Mouse (Mus musculus): ENCODE results near the gene Lrch3. TPM values are rescaled to one million over a fixed set of nuclear protein-coding genes. Genes with fewer than 3 reads are reported as not detected.
"Not testable (repeated sequence)": the region's sequence is repeated elsewhere in the genome, so short reads cannot be mapped to it uniquely, and the experiment has no call there.

The Lrch3 gene
- polyA plus RNA-seq, 1 experiment, result 21.0 TPM

- no peak for DNase-seq
- 90% methylated on average over 1 of the region's 1 CpGs for WGBS
- Histone ChIP-seq H3K27ac (ENCODE audit: insufficient read depth, low read depth, low read length) (no peak overlapping the region), H3K36me3 (ENCODE audit: control insufficient read depth, insufficient read depth, low read length) (no peaks in the 10 kb centered on the region), H3K4me1 (ENCODE audit: control insufficient read depth, insufficient read depth, low read length) (no peaks in the 10 kb centered on the region), H3K27me3 (replicated peaks; ENCODE audit: control insufficient read depth, insufficient read depth, low read length) (no peaks in the 10 kb centered on the region), H3K4me3 (ENCODE audit: insufficient read depth, low read depth, low read length) (no peak overlapping the region)
- TF ChIP-seq CTCF (conservative IDR thresholded peaks at IDR 0.05; ENCODE audit: insufficient read depth, insufficient read length, low read depth, low read length) (no peak), POLR2A (IDR thresholded peaks at IDR 0.05; ENCODE audit: low read depth, low read length) (no peak)
These were observed 134.1 kb downstream of the Lrch3 start for GRCm38 (mm10) chr16:33048004-33048403.

- Histone ChIP-seq H3K4me1 (ENCODE audit: control insufficient read depth, insufficient read depth, low read length) (no peaks in the 10 kb centered on the region), H3K4me3 (ENCODE audit: insufficient read depth, low read depth, low read length) (no peak overlapping the region), H3K27me3 (replicated peaks; ENCODE audit: control insufficient read depth, insufficient read depth, low read length) (no peaks in the 10 kb centered on the region), H3K27ac (ENCODE audit: insufficient read depth, low read depth, low read length) (no peak overlapping the region), H3K36me3 (ENCODE audit: control insufficient read depth, insufficient read depth, low read length) (no peaks in the 10 kb centered on the region)
- DNase-seq, result no peak
- TF ChIP-seq CTCF (conservative IDR thresholded peaks at IDR 0.05; ENCODE audit: insufficient read depth, insufficient read length, low read depth, low read length), result no peak
- no peak for TF ChIP-seq POLR2A (IDR thresholded peaks at IDR 0.05; ENCODE audit: low read depth, low read length)
- 81% methylated on average over 2 of the region's 2 CpGs for WGBS
These were observed 134.8 kb downstream of the Lrch3 start for GRCm38 (mm10) chr16:33048686-33049085.

GRCm38 (mm10) chr16:33049809-33050208 is 135.9 kb downstream of the Lrch3 start:
- 93% methylated on average over 16 of the region's 16 CpGs for WGBS
- Histone ChIP-seq H3K4me1 (ENCODE audit: control insufficient read depth, insufficient read depth, low read length) (no peaks in the 10 kb centered on the region), H3K4me3 (ENCODE audit: insufficient read depth, low read depth, low read length) (no peak overlapping the region), H3K27ac (ENCODE audit: insufficient read depth, low read depth, low read length) (no peak overlapping the region), H3K27me3 (replicated peaks; ENCODE audit: control insufficient read depth, insufficient read depth, low read length) (no peaks in the 10 kb centered on the region), H3K36me3 (ENCODE audit: control insufficient read depth, insufficient read depth, low read length) (no peaks in the 10 kb centered on the region)
- TF ChIP-seq CTCF (conservative IDR thresholded peaks at IDR 0.05; ENCODE audit: insufficient read depth, insufficient read length, low read depth, low read length) (no peak), POLR2A (IDR thresholded peaks at IDR 0.05; ENCODE audit: low read depth, low read length) (no peak)
- no peak for DNase-seq

GRCm38 (mm10) chr16:33053141-33053540 is 139.2 kb downstream of the Lrch3 start:
- TF ChIP-seq POLR2A (IDR thresholded peaks at IDR 0.05; ENCODE audit: low read depth, low read length) (no peak), CTCF (conservative IDR thresholded peaks at IDR 0.05; ENCODE audit: insufficient read depth, insufficient read length, low read depth, low read length) (no peak)
- H3K36me3 ChIP-seq (ENCODE audit: control insufficient read depth, insufficient read depth, low read length), result no peaks in the 10 kb centered on the region
- no peak overlapping the region for H3K4me3 ChIP-seq (ENCODE audit: insufficient read depth, low read depth, low read length)
- peaks cover 2% of the 10 kb centered on the region for H3K4me1 ChIP-seq (ENCODE audit: control insufficient read depth, insufficient read depth, low read length)
- no peak for DNase-seq
- H3K27me3 ChIP-seq (replicated peaks; ENCODE audit: control insufficient read depth, insufficient read depth, low read length), result no peaks in the 10 kb centered on the region
- no peak overlapping the region for H3K27ac ChIP-seq (ENCODE audit: insufficient read depth, low read depth, low read length)
- WGBS, result 76% methylated on average over 5 of the region's 5 CpGs

GRCm38 (mm10) chr16:33054927-33055326 is 141.0 kb downstream of the Lrch3 start:
- peaks cover 10% of the 10 kb centered on the region for H3K4me1 ChIP-seq (ENCODE audit: control insufficient read depth, insufficient read depth, low read length)
- not testable (repeated sequence) for H3K27me3 ChIP-seq (replicated peaks; ENCODE audit: control insufficient read depth, insufficient read depth, low read length); H3K27ac ChIP-seq (ENCODE audit: insufficient read depth, low read depth, low read length); DNase-seq; H3K4me3 ChIP-seq (ENCODE audit: insufficient read depth, low read depth, low read length); H3K36me3 ChIP-seq (ENCODE audit: control insufficient read depth, insufficient read depth, low read length)
- WGBS, result 67% methylated on average over 2 of the region's 2 CpGs

GRCm38 (mm10) chr16:33055655-33056054 is 141.8 kb downstream of the Lrch3 start:
- Histone ChIP-seq H3K4me1 (ENCODE audit: control insufficient read depth, insufficient read depth, low read length) (peaks cover 10% of the 10 kb centered on the region), H3K27ac (ENCODE audit: insufficient read depth, low read depth, low read length) (no peak overlapping the region), H3K4me3 (ENCODE audit: insufficient read depth, low read depth, low read length) (peak overlapping the region; percentile 23), H3K36me3 (ENCODE audit: control insufficient read depth, insufficient read depth, low read length) (peaks cover 3% of the 10 kb centered on the region), H3K27me3 (replicated peaks; ENCODE audit: control insufficient read depth, insufficient read depth, low read length) (no peaks in the 10 kb centered on the region)
- TF ChIP-seq CTCF (conservative IDR thresholded peaks at IDR 0.05; ENCODE audit: insufficient read depth, insufficient read length, low read depth, low read length) (no peak), POLR2A (IDR thresholded peaks at IDR 0.05; ENCODE audit: low read depth, low read length) (no peak)
- DNase-seq, result no peak
- 14% methylated on average over 10 of the region's 10 CpGs for WGBS

- peak; percentile 65 for TF ChIP-seq POLR2A (IDR thresholded peaks at IDR 0.05; ENCODE audit: low read depth, low read length)
- no peak for TF ChIP-seq CTCF (conservative IDR thresholded peaks at IDR 0.05; ENCODE audit: insufficient read depth, insufficient read length, low read depth, low read length)
- peaks cover 3% of the 10 kb centered on the region for H3K36me3 ChIP-seq (ENCODE audit: control insufficient read depth, insufficient read depth, low read length)
- H3K27ac ChIP-seq (ENCODE audit: insufficient read depth, low read depth, low read length), result peak within 1 kb of the TSS; percentile 92
- H3K4me1 ChIP-seq (ENCODE audit: control insufficient read depth, insufficient read depth, low read length), result peaks cover 10% of the 10 kb centered on the region
- under 1% methylated on average over 47 of the region's 47 CpGs for WGBS
- no peaks in the 10 kb centered on the region for H3K27me3 ChIP-seq (replicated peaks; ENCODE audit: control insufficient read depth, insufficient read depth, low read length)
- H3K4me3 ChIP-seq (ENCODE audit: insufficient read depth, low read depth, low read length), result peak within 1 kb of the TSS; percentile 77
- DNase-seq, result peak; percentile 93
These were observed 142.3 kb downstream of the Lrch3 start, which contains the start of the genes Iqcg and Rpl35a for GRCm38 (mm10) chr16:33056095-33056785. TSS of gene Iqcg (minus strand) at chr16:33056218. TSS of gene Rpl35a (plus strand) at chr16:33056453.

Measured in kidney, adult 2 months (tissue).